Mouse (Mus musculus) MEL (cell line): ENCODE measurements at regions not wholly inside any gene's neighbourhood (a gene's known extent, or its start where the extent isn't known, plus 50 kb on each side); places are given as distances from the start of the nearest gene placed in this dataset.

Experiments
- CTCF ChIP-seq, 3 experiments: IDR thresholded peaks in 2 of 3; conservative IDR thresholded peaks in 1 of 3; 2 replicates each; pipeline ENCODE4 v1.5.1; 2011 to 2012; ENCODE audit warnings: low read length in 3 of 3, low read depth in 2 of 3, mild to moderate bottlenecking in 2 of 3, improper control_type of control experiment in 1 of 3, inconsistent platforms in 1 of 3, mixed read lengths in 1 of 3, moderate library complexity in 1 of 3; ENCODE audit not compliant: control insufficient read depth in 1 of 3, insufficient read depth in 1 of 3, poor library complexity in 1 of 3, severe bottlenecking in 1 of 3
- E2F4 ChIP-seq: IDR thresholded peaks from 2 replicates; pipeline ENCODE4 v1.6.1; 2011; ENCODE audit warnings: low read depth, low read length, improper control_type of control experiment, borderline replicate concordance
- MAFK ChIP-seq: IDR thresholded peaks from 2 replicates; pipeline ENCODE4 v1.6.1; 2011; ENCODE audit warnings: low read depth, mild to moderate bottlenecking, low read length, improper control_type of control experiment, borderline replicate concordance
- MXI1 ChIP-seq: IDR thresholded peaks from 2 replicates; pipeline ENCODE4 v1.6.1; 2011; ENCODE audit warnings: mild to moderate bottlenecking, low read depth, low read length, improper control_type of control experiment
- POLR2A ChIP-seq, 2 experiments: IDR thresholded peaks; 2 replicates each; pipeline ENCODE4 v1.6.1; 2011 to 2012; ENCODE audit warnings: low read length in 2 of 2, mild to moderate bottlenecking in 2 of 2, control low read depth in 1 of 2, improper control_type of control experiment in 1 of 2, low read depth in 1 of 2, moderate library complexity in 1 of 2; ENCODE audit not compliant: control insufficient read depth in 1 of 2, insufficient read depth in 1 of 2, poor library complexity in 1 of 2
- USF1 ChIP-seq: IDR thresholded peaks from 2 replicates; pipeline ENCODE4 v1.6.1; 2014; ENCODE audit warnings: low read depth, mild to moderate bottlenecking, inconsistent platforms, low read length, improper control_type of control experiment, moderate library complexity

- TF ChIP-seq USF1 (no peak), CTCF (IDR thresholded peaks at IDR 0.05 in 2 of 3, conservative IDR thresholded peaks at IDR 0.05 in 1 of 3; ENCODE audit: control insufficient read depth in 1 of 3, insufficient read depth in 1 of 3, low read depth in 2 of 3, low read length in 3 of 3, poor library complexity in 1 of 3, severe bottlenecking in 1 of 3) (no peak), E2F4 (no peak), POLR2A (IDR thresholded peaks at IDR 0.05; ENCODE audit: control insufficient read depth in 1 of 2, insufficient read depth in 1 of 2, low read depth in 1 of 2, low read length in 2 of 2, poor library complexity in 1 of 2) (no peak), MXI1 (no peak), MAFK (no peak)
Observed at GRCm38 (mm10) chr14:103403054-103403453, 56.4 kb upstream of the Mycbp2 start.
